Mouse (Mus musculus) splenic B cell, adult 2 months (primary cell): ENCODE data around the gene Mrpl18.
"Not testable (repeated sequence)": the region's sequence is repeated elsewhere in the genome, so short reads cannot be mapped to it uniquely, and the experiment has no call there.

Source experiments
- DNase-seq: peaks from one replicate; pipeline ENCODE4 v3.0.0-alpha.2; 2011; ENCODE audit warnings: low read depth, low spot score
- H3K27me3 ChIP-seq: 2 replicates; pipeline ENCODE4 v1.6.1; 2012; ENCODE audit warnings: mild to moderate bottlenecking, low read length, moderate library complexity, mixed read lengths; ENCODE audit not compliant: control insufficient read depth, poor library complexity, insufficient read depth, severe bottlenecking
- H3K36me3 ChIP-seq: 2 replicates; pipeline ENCODE4 v1.6.1; 2012; ENCODE audit warnings: mild to moderate bottlenecking, low read length, moderate library complexity, mixed read lengths; ENCODE audit not compliant: control insufficient read depth, poor library complexity, insufficient read depth, severe bottlenecking

Mrpl18 gene

DNA sequence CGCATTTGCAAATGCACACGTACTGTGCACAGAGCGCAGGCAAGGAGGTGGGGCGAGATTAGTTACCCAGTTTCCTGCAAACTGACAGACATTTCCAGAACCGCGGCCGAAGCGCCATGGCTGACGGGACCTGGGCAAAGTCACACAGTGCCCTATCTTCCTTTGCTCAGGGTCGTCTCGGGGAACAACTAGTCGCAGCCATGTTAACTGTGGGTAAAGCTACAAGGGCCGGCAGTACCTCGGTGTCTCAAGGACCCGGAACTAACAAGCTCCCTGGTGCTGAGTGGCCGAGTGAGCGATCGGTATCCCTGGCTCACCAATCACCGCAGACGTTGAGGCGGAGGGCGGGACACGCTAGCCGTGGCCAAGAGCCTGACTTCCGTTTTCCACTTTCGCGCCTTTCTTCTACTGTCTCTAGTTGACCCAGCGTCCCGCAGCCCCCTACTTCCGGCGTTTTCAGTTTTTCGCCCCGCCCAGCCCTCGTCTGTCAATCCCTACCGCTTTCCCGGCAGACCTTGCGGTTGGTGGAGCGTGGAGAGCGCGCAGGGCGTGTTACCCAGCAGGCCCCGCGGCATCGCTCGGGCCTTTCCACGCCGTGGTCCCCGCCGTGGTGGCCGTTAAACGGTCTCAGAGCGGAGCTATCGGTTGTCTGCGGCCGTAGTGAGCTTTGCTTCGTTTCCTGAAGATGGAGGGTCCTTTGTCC is at the start of gene Mrpl18:
Gene Mrpl18 (minus strand): TSS at position 465 of the 703 bp plus-strand sequence.
- peak; percentile 100 for DNase-seq
- H3K36me3 ChIP-seq = peaks cover 16% of the 10 kb centered on the region
- no peaks in the 10 kb centered on the region for H3K27me3 ChIP-seq

DNA sequence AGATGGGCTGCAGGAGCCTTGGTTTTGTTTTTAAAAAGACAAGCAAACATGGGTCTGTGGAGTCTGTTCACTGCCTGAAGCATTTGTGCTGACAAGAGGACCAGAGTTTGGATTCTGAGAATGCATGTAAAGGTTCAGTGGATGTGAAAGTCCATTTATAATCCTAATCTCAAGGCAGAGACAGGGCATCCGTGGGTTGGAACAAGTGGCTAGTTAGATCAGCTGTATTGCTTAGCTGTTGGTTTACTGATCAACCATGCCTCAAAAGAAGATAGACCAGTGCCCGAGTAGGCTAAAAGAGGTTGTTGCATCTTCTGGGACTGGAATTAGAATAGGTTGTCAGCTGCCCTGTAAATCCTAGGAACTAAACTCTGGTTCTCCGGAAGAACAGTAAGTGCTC is 47.3 kb upstream of the Mrpl18 start:
- no peaks in the 10 kb centered on the region for H3K27me3 ChIP-seq
- H3K36me3 ChIP-seq = peaks cover 4% of the 10 kb centered on the region; the same call in 1 of the 2 replicates
- no peak for DNase-seq

DNA sequence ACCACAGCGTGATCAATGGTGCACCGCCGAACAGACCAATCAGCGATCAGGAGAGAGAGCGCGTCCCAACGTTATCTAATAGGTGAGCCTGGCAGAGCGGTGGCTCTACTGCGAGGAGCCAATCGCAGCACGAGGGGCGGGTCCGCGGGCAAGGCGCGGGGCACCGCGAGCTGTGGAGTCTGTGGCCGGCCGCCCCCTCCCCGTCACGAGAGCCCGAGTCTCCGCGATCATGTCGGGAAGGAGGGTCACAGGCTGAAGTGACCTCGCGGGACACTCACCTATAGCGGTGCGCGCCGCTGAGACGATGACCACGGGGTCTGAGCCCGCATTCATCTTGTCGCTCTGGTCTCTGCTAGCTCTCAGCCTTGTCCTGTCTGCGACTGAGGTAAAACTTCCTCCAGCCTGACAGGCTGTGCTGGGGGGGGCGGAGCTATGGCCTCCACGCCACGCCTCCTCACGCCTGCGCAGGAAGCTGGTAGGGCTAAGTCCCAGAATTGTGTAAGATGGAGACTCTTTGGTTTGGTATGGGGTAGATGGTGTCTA is 44.3 kb upstream of the Mrpl18 start, which contains the start of gene Acat2:
Gene Acat2 (minus strand): TSS at position 417 of the 543 bp plus-strand sequence.
- no peaks in the 10 kb centered on the region; the same call in 1 of the 2 replicates for H3K36me3 ChIP-seq
- peak; percentile 96 for DNase-seq
- no peaks in the 10 kb centered on the region for H3K27me3 ChIP-seq

DNA sequence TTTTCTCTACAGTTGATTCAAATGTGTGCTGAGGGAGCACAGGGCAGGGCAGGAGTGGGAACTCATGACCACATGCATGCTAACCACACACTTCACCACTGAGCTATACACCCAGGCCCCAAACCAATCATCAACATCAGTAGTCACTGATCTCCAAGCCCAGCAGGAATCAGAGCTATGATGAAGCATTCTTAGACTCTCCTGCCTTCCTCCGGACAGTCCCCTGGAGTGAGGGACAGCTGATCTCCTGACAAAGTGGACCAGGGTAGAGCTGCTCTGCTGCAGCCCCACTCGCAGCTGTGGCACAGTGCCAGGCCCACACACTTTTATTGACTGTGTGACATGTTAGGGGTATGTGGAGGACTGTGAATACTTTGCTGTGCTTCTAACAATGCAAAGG is 43.2 kb upstream of the Mrpl18 start:
- not testable (repeated sequence) for H3K36me3 ChIP-seq, H3K27me3 ChIP-seq, DNase-seq

DNA sequence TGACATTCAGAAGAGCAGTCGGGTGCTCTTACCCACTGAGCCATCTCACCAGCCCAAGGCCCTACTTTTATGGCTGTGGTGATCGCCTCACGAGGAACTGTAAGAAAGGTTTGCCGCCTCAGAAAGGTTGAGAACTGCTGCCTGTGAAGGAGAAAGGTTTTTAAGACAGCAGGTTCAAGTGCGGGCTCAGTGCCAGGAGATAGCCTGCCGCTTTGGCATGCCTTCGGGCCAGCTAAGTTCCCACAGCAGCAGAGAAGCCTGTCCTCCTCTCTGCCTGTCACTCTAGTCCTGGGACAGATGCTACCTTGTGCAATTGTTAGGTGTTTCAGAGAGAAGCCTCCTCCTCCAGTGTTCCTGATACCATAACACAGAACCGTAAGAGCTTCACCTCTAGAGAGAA is 40.5 kb upstream of the Mrpl18 start:
- H3K36me3 ChIP-seq = no peaks in the 10 kb centered on the region; the same call in 1 of the 2 replicates
- no peaks in the 10 kb centered on the region for H3K27me3 ChIP-seq
- no peak for DNase-seq

DNA sequence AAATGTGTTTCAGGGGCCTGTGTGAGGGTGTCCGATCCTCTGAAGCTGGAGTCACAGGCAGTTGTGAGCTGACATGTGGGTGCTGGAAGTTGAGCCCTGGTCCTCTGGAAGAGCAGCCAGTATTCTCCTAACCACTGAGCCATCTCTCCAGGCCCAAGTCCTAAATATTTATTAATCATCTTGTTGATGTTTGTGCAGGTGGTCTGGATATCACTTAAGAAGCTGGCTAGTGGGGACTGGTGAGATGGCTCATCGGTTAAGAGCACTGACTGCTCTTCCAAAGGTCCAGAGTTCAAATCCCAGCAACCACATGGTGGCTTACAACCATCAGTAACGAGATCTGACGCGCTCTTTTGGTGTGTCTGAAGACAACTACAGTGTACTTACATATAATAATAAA is 33.5 kb upstream of the Mrpl18 start:
- peaks cover 10% of the 10 kb centered on the region for H3K36me3 ChIP-seq
- DNase-seq = no peak

DNA sequence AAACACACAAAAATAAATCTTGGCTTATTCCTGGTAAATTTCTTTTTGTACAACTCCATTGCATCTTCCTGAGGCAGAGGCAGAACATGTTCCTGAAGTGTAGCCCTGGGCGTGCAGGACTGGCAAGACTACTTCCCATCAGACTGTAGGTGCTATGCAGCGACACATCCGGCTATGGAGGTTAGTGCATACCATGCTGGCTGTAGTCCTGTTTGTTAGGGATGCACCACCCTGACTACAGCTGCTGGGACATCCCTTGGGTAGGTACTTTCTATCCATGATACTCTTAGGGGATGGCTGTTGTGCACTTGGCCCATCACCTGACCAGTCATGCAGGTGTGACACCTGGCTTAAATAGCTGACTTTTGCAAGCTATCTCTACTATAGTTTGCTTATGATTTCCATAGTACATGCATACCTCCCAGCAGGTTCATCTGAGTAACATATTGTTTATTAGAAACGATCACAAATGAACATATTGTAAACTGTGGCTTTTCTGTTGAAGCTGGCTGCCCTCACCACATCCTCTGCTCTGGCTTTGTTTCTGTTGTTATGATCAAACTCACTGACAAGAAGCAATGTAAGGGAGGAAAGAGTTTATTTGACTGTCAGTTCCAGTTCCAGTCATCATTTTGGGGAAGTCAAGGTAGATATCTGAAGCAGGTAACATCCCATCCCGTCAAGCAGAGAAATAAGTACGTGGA is 26.5 kb upstream of the Mrpl18 start:
- Histone ChIP-seq H3K36me3 (peaks cover 6% of the 10 kb centered on the region), H3K27me3 (no peaks in the 10 kb centered on the region)
- no peak for DNase-seq

More for the DNA sequence above, 33.5 kb upstream of the Mrpl18 start:
- H3K27me3 ChIP-seq = no peaks in the 10 kb centered on the region

DNA sequence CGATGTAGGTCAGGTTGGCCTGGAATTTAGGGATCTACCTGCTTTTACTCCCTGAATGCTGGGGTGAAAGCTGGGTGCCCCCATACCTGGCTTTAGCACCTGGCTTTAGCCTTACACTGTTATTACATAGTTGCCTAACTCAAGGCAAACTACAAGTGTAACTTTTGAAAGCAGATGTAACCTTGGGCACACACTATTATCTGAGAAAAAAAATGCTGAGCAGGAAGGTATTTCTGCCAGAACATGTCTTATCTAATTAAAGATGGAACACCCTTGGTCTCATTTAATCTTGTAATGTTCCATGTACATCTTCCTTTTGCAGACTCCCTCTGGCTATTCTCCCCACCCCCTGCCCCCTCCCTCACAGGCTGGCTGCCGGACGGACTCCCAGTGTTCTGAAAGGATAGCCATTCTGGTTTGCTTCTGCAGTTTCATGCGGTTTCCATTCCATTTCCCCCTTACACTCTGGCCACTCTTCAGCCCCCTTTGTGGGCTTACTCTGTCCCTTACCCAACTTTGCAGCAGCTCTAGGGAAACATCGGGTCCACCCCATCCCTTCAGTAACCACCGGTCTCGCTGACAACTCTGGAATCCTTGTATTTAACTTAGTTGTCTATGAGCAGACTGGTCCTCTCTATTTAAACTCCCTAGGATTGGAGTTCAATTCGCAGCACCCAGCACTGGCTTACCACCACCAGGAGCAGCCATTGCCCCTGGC is 25.6 kb upstream of the Mrpl18 start:
- H3K36me3 ChIP-seq = peaks cover 6% of the 10 kb centered on the region
- DNase-seq = no peak
- H3K27me3 ChIP-seq = no peaks in the 10 kb centered on the region

DNA sequence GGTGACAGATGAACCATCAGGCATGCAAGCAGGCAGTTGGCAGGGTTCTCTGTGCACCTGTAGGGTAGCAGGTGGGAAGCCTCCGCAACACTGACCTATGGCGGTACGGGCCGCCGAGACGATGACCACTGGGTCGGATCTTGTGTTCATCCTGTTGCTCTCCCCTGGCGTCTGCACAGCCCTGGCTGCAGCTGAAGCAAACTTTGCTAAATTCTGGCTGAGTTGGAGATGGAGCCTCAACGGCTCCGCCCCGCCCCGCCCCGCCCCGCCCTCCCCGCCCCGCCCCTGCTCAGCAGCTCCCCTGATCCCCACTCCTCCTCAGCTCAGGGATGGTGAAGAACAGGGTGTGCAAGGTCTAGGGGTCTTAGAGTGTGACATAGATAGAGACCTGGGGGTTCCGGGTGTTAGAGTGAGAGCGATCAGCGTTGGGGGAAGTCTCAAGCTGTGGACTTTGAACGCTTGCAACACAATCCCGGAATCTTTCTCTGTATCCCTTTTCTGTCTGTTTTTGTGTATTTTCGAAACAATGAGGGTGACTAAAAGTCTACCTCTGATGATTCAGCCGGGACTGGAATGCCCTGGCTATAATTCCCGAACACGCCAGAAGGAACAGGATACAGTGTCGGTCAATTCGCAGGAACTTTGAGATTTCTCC is 24.1 kb upstream of the Mrpl18 start, which contains the start of gene Acat3:
Gene Acat3 (minus strand): TSS at position 450 of the 655 bp plus-strand sequence.
- H3K36me3 ChIP-seq = peaks cover 2% of the 10 kb centered on the region
- H3K27me3 ChIP-seq = no peaks in the 10 kb centered on the region
- DNase-seq = no peak

DNA sequence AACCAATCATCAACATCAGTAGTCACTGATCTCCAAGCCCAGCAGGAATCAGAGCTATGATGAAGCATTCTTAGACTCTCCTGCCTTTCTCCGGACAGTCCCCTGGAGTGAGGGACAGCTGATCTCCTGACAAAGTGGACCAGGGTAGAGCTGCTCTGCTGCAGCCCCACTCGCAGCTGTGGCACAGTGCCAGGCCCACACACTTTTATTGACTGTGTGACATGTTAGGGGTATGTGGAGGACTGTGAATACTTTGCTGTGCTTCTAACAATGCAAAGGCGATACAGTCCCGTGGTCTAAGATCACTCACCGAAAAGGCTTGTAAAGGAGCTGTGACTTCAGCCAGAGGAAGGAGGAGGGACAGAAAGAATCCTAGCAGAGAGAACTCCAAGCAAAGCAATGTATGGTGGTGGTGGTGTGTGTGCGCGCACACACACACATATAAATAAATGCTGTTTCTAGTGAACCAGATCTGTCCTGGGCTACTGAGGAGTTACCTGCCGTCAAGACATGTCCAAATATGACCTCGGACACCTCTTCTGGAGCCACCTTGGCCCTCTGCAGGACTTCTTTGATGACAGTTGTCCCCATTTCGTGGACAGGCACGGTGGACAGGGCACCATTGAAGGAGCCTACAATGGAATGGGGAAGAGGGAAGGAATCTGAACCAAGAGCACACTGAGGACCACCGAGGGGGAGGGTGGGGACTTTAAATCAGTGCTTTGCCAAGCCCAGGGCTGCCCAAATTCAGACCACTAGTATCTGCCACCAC is 23.4 kb upstream of the Mrpl18 start:
- H3K36me3 ChIP-seq, H3K27me3 ChIP-seq, DNase-seq: not testable (repeated sequence)

DNA sequence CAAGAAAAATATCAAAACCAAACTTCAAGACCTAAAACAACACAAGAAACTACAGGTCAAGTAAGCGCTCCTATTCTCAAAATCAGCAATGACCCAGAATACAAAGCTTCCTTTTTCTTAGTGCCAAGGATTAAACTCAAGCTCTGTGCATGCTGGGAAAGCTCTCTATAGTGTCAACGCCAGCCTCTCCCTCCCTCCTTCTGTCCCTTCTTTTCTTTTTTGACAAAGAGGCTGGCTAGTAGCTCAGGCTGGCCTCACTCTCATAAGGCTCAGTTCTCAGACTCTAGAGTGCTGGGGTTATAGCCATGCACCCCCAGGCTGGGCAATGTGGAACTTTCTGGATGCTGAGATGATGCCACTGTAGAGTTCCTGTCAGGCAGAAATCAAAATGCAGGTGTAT is 21.9 kb upstream of the Mrpl18 start:
- H3K27me3 ChIP-seq = no peaks in the 10 kb centered on the region
- H3K36me3 ChIP-seq = no peaks in the 10 kb centered on the region; the same call in 1 of the 2 replicates
- no peak for DNase-seq

DNA sequence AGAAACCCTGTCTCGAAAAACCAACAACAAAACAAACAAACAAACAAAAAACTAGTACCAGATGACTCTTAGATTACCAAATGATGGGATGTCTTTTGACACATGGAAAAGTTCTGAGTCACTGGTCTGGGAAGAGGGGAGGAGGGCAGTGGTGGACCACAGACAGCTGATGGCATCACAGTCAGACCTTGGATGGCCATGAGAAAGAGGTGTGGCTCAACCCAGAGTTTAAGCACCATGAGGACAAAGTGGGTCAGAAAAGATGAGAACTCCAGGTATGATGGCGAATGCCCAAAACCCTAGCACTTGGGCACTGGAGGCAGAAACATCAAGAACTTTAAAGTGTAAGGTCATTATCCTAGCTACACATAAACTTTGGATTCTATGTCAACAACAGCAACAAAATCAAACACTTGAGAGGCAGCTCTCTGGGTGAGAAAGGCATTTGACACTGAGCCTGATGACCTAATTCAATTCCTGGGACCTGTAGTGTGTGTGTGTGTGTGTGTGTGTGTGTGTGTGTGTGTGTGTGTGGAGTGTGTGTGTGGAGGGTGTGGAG is 21.3 kb upstream of the Mrpl18 start:
- Histone ChIP-seq H3K27me3 (no peaks in the 10 kb centered on the region), H3K36me3 (no peaks in the 10 kb centered on the region)
- DNase-seq = no peak

DNA sequence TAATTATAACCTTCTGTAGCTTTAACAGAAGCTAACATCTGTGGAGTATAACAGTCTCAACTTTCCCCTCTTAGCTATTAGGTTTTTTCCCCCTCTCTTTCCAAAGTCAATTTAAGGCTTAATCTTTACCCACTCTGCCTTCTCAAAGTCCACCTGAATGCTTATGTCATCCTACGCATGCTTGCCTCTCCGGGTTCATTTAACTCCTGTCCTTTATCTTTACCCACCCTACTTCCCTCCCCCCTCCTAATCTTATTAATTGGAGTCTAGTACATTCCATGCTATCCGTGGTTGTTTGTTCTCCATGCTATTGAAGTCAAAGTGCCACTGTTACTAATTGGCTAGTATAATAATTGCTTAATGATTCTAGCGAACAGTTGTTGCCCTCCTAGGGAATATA is 19.6 kb upstream of the Mrpl18 start:
- DNase-seq = no peak
- Histone ChIP-seq H3K36me3 (no peaks in the 10 kb centered on the region), H3K27me3 (no peaks in the 10 kb centered on the region)
